Mouse (Mus musculus) ES-E14 (cell line): ENCODE data around the gene Gm3448. TPM values are rescaled to one million over a fixed set of nuclear protein-coding genes. Genes with fewer than 3 reads are reported as not detected.
A peak's percentile ranks its signal among the peaks of the same experiment; 100 is the strongest.
"Not testable (repeated sequence)": the region's sequence is repeated elsewhere in the genome, so short reads cannot be mapped to it uniquely, and the experiment has no call there.

Experiments used
- DNase-seq: peaks from one replicate; pipeline ENCODE4 v3.0.0-alpha.2; 2013; ENCODE audit warnings: low read depth, low spot score
- H3K27ac ChIP-seq: 2 replicates; pipeline ENCODE4 v1.5.1; 2012; ENCODE audit warnings: low read depth, mild to moderate bottlenecking, low read length, moderate library complexity, mixed read lengths; ENCODE audit not compliant: poor library complexity, insufficient read depth, severe bottlenecking
- H3K36me3 ChIP-seq: 2 replicates; pipeline ENCODE4 v1.6.1; 2012; ENCODE audit warnings: mild to moderate bottlenecking, low read length, moderate library complexity, mixed read lengths; ENCODE audit not compliant: control insufficient read depth, poor library complexity, insufficient read depth, severe bottlenecking
- H3K4me1 ChIP-seq, 2 experiments: fragments of 150-350 bp in 1 of 2; sonication (generic) in 1 of 2; 2 replicates each; pipeline ENCODE4 v1.6.1; 2012; ENCODE audit warnings: low read length in 2 of 2, mild to moderate bottlenecking in 1 of 2, mixed read lengths in 1 of 2; ENCODE audit not compliant: control insufficient read depth in 2 of 2, insufficient read depth in 2 of 2, poor library complexity in 1 of 2
- H3K4me3 ChIP-seq, 2 experiments: fragments of 150-350 bp in 1 of 2; sonication (generic) in 1 of 2; 2 replicates each; pipeline ENCODE4 v1.5.1; 2012; ENCODE audit warnings: low read length in 2 of 2, low read depth in 1 of 2, mild to moderate bottlenecking in 1 of 2, mixed read lengths in 1 of 2; ENCODE audit not compliant: insufficient read depth in 1 of 2, poor library complexity in 1 of 2, severe bottlenecking in 1 of 2
- H3K9ac ChIP-seq: 2 replicates; pipeline ENCODE4 v1.6.1; 2012; ENCODE audit warnings: low read depth, mild to moderate bottlenecking, low read length, mixed read lengths; ENCODE audit not compliant: poor library complexity, insufficient read depth, severe bottlenecking
- H3K9me3 ChIP-seq: fragments of 150-350 bp; sonication (generic); 2 replicates; pipeline ENCODE4 v1.6.1; 2012; ENCODE audit warnings: low read depth, mild to moderate bottlenecking, low read length; ENCODE audit not compliant: control insufficient read depth, insufficient read depth
- CHD2 ChIP-seq: IDR thresholded peaks from 2 replicates; pipeline ENCODE4 v1.6.1; 2014; ENCODE audit warnings: mild to moderate bottlenecking, low read depth, low read length, inconsistent platforms
- HCFC1 ChIP-seq: IDR thresholded peaks from 2 replicates; pipeline ENCODE4 v1.6.1; 2012; ENCODE audit warnings: low read length, inconsistent platforms, borderline replicate concordance; ENCODE audit not compliant: insufficient read depth
- MAFK ChIP-seq: IDR thresholded peaks from 2 replicates; pipeline ENCODE4 v1.6.1; 2014; ENCODE audit warnings: mild to moderate bottlenecking, low read depth, low read length, inconsistent platforms; ENCODE audit not compliant: insufficient read depth
- ZC3H11A ChIP-seq: IDR thresholded peaks from 2 replicates; pipeline ENCODE4 v1.6.1; 2012; ENCODE audit warnings: low read depth, mild to moderate bottlenecking, inconsistent platforms, low read length, borderline replicate concordance
- ZNF384 ChIP-seq: IDR thresholded peaks from 2 replicates; pipeline ENCODE4 v1.6.1; 2012; ENCODE audit warnings: low read depth, low read length, inconsistent platforms
- in situ Hi-C, 2 experiments: fragments of 600-800 bp; cut with MboI; formaldehyde crosslinking; loops; one replicate each; pipeline ENCODE4 v1.15.1; 2025; ENCODE audit warnings: low sequenced_read_pairs in 2 of 2, inconsistent platforms in 1 of 2; ENCODE audit not compliant: unreplicated experiment in 2 of 2
- total RNA-seq: library from RNA; depleted of rRNA; stranded (reverse); fragments of 300-350 nt; gene quantifications from 2 replicates; pipeline ENCODE4 v1.2.3, GENCODE M21; 2012

The Gm3448 gene
- total RNA-seq, 1 experiment, result 17.7 TPM

GRCm38 (mm10) chr17:15060356-15060755, 19.0 kb upstream of the Gm3448 start:
- no peak overlapping the region for H3K27ac ChIP-seq
- H3K4me3 ChIP-seq, result no peak overlapping the region
- no peaks in the 10 kb centered on the region for H3K9me3 ChIP-seq
- no peak for DNase-seq
- in situ Hi-C loops, result loop anchor here in 1 of 2 experiments (25.0 kb wide), 1 partner anchor 402 kb away; no protein-coding TSS in a partner anchor
- TF ChIP-seq CHD2 (no peak), ZC3H11A (no peak), HCFC1 (no peak), ZNF384 (no peak), MAFK (no peak)
- H3K9ac ChIP-seq, result no peak overlapping the region
- H3K4me1 ChIP-seq, result peaks cover 0 to 2% of the 10 kb centered on the region in 2 experiments; a peak in 1 of 4 replicates
- peaks cover 26% of the 10 kb centered on the region for H3K36me3 ChIP-seq

- in situ Hi-C loops, result loop anchor here in 1 of 2 experiments (25.0 kb wide), 1 partner anchor 403 kb away; no protein-coding TSS in a partner anchor
- H3K36me3 ChIP-seq, result peaks cover 29% of the 10 kb centered on the region
Observed at GRCm38 (mm10) chr17:15059646-15060045, 18.3 kb upstream of the Gm3448 start.

GRCm38 (mm10) chr17:15058161-15058591, 16.8 kb upstream of the Gm3448 start:
- no peak for TF ChIP-seq CHD2
- TF ChIP-seq MAFK, result no peak
- no peak for TF ChIP-seq ZC3H11A
- no peak for TF ChIP-seq HCFC1
- no peak for TF ChIP-seq ZNF384
- H3K9ac ChIP-seq, result no peak overlapping the region
- H3K27ac ChIP-seq, result no peak overlapping the region
- no peaks in the 10 kb centered on the region for H3K9me3 ChIP-seq
- no peak for DNase-seq
- peaks cover 0 to 2% of the 10 kb centered on the region in 2 experiments; a peak in 1 of 4 replicates for H3K4me1 ChIP-seq
- H3K4me3 ChIP-seq, result no peak overlapping the region
- peaks cover 30% of the 10 kb centered on the region for H3K36me3 ChIP-seq
- in situ Hi-C loops, result loop anchor here in 1 of 2 experiments (25.0 kb wide), 1 partner anchor 404 kb away; no protein-coding TSS in a partner anchor

More at GRCm38 (mm10) chr17:15059646-15060045, 18.3 kb upstream of the Gm3448 start:
- Histone ChIP-seq H3K4me3 (no peak overlapping the region), H3K9me3 (no peaks in the 10 kb centered on the region), H3K4me1 (peaks cover 0 to 2% of the 10 kb centered on the region in 2 experiments; a peak in 1 of 4 replicates), H3K9ac (no peak overlapping the region), H3K27ac (no peak overlapping the region)
- DNase-seq, result no peak
- TF ChIP-seq CHD2 (no peak), HCFC1 (no peak), MAFK (no peak), ZNF384 (no peak), ZC3H11A (no peak)

- peaks cover 28% of the 10 kb centered on the region for H3K36me3 ChIP-seq
- in situ Hi-C loops, result loop anchor here in 1 of 2 experiments (25.0 kb wide), 1 partner anchor 406 kb away; no protein-coding TSS in a partner anchor
- no peak for TF ChIP-seq ZC3H11A
- TF ChIP-seq MAFK, result no peak
- no peak for TF ChIP-seq CHD2
- no peak for TF ChIP-seq HCFC1
- no peak for TF ChIP-seq ZNF384
- H3K27ac ChIP-seq, result no peak overlapping the region
- H3K9ac ChIP-seq, result no peak overlapping the region
- no peak overlapping the region for H3K4me3 ChIP-seq
- peaks cover 0 to 2% of the 10 kb centered on the region in 2 experiments; a peak in 1 of 4 replicates for H3K4me1 ChIP-seq
- no peaks in the 10 kb centered on the region for H3K9me3 ChIP-seq
- DNase-seq, result no peak
Observed at GRCm38 (mm10) chr17:15055925-15056324, 14.6 kb upstream of the Gm3448 start.

DNA sequence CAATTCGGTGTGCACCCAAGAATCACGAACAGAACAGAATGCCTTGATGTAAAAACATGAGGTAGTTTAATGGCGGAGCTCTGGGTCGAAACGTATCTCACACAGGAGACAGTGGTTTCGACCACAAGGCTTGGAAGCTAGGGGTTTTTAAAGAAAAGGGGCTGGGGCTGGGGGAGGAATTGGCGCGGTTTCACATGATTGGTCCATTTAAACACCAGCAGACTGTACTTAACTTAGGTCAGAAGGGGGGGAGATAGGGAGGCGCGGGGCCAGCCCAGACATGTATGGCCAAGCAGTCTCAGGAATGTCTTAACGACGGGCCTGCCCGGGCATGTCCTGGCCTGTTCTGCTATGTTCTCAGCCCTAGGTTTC, 12.5 kb upstream of the Gm3448 start:
- 0 out of 2 replicates have a peak overlapping the region, but pooled peaks have one; percentile 40 for H3K27ac ChIP-seq
- H3K4me3 ChIP-seq, DNase-seq, H3K4me1 ChIP-seq, H3K9me3 ChIP-seq, H3K9ac ChIP-seq: not testable (repeated sequence)
- in situ Hi-C loops, result loop anchor here in 1 of 2 experiments (25.0 kb wide), 1 partner anchor 408 kb away; no protein-coding TSS in a partner anchor
- H3K36me3 ChIP-seq, result peaks cover 19% of the 10 kb centered on the region

DNA sequence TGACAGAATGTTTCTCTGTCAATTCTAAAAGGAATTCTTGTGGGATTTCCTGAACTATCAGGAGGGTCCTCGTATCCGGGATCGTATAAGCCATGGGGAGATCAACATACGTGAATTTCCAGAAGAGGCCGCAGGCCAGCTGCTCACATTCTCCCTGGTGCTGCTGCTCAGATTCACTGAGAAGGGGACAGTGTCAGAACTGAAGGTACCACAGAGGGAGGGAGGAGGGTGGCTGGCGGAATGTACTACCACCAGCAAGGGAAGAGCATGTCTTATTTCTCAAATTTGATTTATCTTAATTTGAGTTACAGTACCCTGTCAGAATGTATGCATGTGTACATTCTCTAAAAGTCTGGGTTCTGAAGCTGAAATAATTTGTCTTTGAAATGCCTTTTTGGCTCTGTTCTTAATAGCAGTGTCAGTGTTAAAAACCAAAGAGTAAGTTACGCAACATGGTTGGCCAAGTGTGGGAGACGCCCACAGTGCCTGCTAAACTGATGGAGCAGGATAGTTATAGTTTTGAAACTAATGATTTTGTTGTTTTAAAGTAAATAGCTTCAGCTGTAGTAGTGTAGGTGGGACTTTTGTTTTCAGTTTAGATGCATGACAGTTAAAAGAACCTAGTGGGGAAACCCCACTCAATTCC, 12.0 kb upstream of the Gm3448 start:
- H3K27ac ChIP-seq, result not testable (repeated sequence)

More for the DNA sequence above, 12.0 kb upstream of the Gm3448 start:
- in situ Hi-C loops, result loop anchor here in 1 of 2 experiments (25.0 kb wide), 1 partner anchor 409 kb away; no protein-coding TSS in a partner anchor
- DNase-seq, H3K9me3 ChIP-seq, H3K9ac ChIP-seq, H3K4me1 ChIP-seq, H3K4me3 ChIP-seq: not testable (repeated sequence)
- H3K36me3 ChIP-seq, result peaks cover 17% of the 10 kb centered on the region
